Mouse (Mus musculus): ENCODE results near the gene Olfr462.
A peak's percentile ranks its signal among the peaks of the same experiment; 100 is the strongest.

DNA sequence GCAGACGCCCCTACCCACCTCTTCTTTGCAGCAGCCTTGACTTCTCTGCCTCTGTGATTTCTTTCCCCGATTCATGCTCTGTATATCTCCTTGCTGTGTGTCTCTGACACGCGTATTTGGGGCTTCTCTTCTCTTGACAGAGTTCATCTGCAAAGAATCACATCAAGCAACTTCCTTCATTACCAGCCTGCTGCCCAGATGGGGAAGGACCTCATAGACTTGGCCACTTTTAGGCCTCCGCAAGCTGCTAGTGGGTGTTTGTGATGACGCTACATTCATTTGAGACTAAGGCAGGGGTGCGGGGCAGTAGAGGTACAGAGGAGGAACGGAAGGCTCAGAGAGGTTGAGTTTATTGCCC is 38.5 kb downstream of the Olfr462 start:
- TF ChIP-seq ETS1 (conservative IDR thresholded peaks at IDR 0.05; ENCODE audit: low read depth, low read length) (no peak), CTCF (conservative IDR thresholded peaks at IDR 0.05 in 1 of 2, IDR thresholded peaks at IDR 0.05 in 1 of 2; ENCODE audit: low read depth in 2 of 2, low read length in 2 of 2) (no peak), POLR2A (IDR thresholded peaks at IDR 0.05; ENCODE audit: low read depth, low read length) (no peak; the same call in 1 of the 2 replicates), EP300 (IDR thresholded peaks at IDR 0.05; ENCODE audit: low read length) (no peak), SIN3A (IDR thresholded peaks at IDR 0.05; ENCODE audit: low read length) (no peak), MEF2A (IDR thresholded peaks at IDR 0.05; ENCODE audit: borderline replicate concordance, low read depth, low read length) (peak; percentile 27; the same call in 1 of the 2 replicates), MAFK (IDR thresholded peaks at IDR 0.05; ENCODE audit: insufficient replicate concordance, low read length) (no peak), ZKSCAN1 (IDR thresholded peaks at IDR 0.05; ENCODE audit: borderline replicate concordance, low read depth, low read length) (no peak), USF1 (IDR thresholded peaks at IDR 0.05; ENCODE audit: low read depth, low read length) (no peak), ZNF384 (IDR thresholded peaks at IDR 0.05; ENCODE audit: low read depth, low read length) (no peak), PAX5 (IDR thresholded peaks at IDR 0.05; ENCODE audit: low read length) (no peak), POLR2AphosphoS2 (IDR thresholded peaks at IDR 0.05; ENCODE audit: low read depth, low read length) (no peak), ZC3H11A (IDR thresholded peaks at IDR 0.05; ENCODE audit: low read depth, low read length) (no peak)
